Mouse (Mus musculus): Measurements from ENCODE around the gene Nipal4.

The Nipal4 gene

DNA sequence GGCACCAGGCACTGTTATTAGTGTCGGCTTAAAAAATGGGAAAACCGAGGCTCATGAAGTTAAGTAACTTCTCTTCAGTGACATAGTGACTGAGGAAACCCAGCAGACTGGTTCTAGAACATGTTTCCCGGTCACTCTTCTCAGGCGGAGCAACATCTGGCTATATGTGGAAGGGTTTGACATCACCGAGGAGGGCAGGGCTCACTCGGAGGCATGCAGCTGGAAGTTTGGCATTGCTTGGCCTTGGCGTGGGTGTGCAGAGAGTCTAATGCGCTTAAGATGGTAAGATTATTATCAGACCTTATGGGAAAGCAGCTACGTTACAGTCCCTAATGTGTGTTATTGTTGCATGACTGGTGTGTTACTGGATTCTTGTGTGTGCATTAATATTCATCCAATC lies 5.8 kb upstream of the Nipal4 start:
- in situ Hi-C loops (cut with MboI; ENCODE audit: unreplicated experiment in 2 of 2), result no loop called here

DNA sequence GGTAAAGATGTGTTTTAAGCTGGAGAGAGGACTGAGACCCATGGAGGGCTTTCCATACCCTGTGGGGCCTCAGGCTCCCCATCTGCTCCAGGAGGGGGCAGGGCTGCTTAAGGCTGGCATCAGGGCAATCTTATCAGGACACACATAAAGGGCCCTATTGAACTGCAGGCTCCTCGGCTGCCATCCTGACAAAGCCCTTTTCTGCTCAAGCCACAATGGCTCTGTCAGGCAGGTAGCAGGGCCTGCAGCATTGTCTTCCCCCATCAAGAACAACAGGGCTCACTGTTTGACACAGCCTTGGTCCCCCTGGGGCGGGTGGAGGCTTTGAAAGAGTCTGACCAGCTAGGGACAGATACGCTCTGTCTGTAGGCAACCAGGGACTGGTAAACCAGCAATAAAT lies 3.6 kb upstream of the Nipal4 start:
- in situ Hi-C loops (cut with MboI; ENCODE audit: unreplicated experiment in 2 of 2), result no loop called here

DNA sequence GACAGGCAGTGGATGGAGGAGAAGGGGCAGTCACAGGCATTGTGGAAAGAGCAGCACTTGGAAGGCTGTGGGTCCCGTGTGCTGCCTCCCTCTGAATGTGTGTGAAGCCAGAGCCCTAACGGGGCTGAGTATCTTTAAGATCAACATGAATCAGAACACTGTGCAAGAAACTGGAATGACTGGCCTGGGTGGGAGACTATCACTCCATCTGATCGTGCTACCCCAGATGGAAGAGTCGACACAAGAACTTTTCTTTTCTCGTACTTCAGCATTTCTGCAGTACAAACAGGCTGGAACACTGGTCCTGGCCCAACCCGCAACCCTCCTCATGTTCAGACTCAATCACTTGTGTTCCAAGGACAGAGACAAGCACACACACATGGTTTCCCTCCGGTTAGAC lies 2.2 kb upstream of the Nipal4 start:
- in situ Hi-C loops (cut with MboI; ENCODE audit: unreplicated experiment in 2 of 2), result no loop called here

- in situ Hi-C loops (cut with MboI; ENCODE audit: unreplicated experiment in 2 of 2), result no loop called here
Observed at GRCm38 (mm10) chr11:46157462-46157861, 8.8 kb downstream of the Nipal4 start.

DNA sequence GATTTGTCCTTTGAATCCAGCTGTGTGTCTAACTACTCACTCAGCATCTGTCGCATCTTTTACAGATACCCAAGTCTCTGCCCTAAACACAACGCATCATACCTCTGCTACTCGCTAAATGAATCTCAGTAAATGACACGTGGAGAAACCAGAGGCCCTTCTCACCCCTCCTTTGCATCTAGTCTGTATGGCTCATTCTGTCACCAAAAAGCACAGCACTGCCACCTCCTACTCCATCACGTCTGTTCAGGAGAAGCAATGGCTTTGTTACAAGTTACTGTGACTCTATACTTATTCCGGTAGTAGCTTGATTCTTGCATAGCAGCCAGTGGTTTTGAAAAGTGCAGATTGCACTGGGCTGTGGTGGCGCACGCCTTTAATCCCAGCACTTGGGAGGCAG lies 9.4 kb downstream of the Nipal4 start:
- in situ Hi-C loops (cut with MboI; ENCODE audit: unreplicated experiment in 2 of 2), result no loop called here

DNA sequence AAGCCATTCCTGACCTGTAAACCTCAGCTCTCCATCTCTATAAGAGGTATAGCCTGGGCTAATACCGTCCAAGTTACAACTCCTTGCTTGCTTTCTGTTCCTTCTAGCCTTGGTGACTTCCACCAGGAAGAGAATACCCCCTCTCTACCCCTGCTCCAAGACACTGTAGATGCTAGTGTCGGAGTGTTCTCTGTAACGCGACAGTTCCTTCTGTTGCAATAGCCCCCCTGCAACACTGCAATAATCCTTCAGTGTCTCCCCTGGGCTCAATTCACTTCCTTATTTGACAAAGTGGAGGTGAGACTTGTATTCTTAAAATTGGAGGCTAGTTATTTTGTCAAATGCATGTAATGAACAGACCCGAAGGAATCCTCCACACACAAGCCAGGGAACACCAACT lies 19.7 kb downstream of the Nipal4 start:
- in situ Hi-C loops (cut with MboI; ENCODE audit: unreplicated experiment in 2 of 2), result no loop called here

GRCm38 (mm10) chr11:46145163-46145875 lies 21.0 kb downstream of the Nipal4 start:
- in situ Hi-C loops (cut with MboI; ENCODE audit: unreplicated experiment in 2 of 2), result no loop called here

DNA sequence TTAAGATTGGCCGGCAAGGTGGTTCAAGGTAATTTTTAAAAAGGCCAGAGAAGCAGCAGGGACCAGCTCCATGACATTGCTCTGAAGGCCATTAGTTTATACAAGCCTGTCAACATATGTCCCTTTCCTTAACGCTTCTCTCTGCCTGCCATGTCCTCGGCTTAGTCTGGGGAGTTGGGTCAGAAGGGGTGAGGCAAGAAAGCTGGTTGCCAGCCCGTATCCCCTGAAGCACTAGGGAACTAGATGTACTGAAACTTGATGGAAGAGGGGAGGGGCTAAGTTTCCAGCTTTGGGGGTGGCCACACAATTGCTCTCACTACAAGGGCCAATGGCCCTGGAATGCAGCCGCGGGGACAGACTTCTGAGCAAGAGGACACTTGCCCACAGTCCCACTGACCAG lies 23.0 kb downstream of the Nipal4 start:
- in situ Hi-C loops (cut with MboI; ENCODE audit: unreplicated experiment in 2 of 2), result no loop called here

DNA sequence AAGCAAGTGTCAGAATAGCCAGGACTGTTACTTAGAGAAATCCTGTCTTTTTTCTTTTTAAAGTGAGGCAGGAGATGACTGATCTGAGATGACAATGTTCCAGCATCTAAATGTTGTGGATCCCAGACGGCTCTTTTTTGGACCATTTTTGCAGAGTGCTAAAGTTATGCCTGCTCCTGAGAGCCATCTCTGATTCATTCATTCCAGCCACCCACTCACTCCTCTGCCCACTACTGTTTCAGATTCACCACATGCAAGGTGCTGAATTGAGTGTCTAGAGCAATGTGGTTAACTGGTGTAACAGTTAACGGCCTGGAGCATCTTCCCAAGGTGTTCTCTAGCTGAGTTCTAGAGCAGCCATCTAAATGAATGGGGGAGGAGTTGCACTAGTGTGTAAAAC lies 31.4 kb downstream of the Nipal4 start:
- in situ Hi-C loops (cut with MboI; ENCODE audit: unreplicated experiment in 2 of 2), result loop anchor here in 1 of 2 experiments (5.0 kb wide), 1 partner anchor 77 kb away; no protein-coding TSS in a partner anchor

DNA sequence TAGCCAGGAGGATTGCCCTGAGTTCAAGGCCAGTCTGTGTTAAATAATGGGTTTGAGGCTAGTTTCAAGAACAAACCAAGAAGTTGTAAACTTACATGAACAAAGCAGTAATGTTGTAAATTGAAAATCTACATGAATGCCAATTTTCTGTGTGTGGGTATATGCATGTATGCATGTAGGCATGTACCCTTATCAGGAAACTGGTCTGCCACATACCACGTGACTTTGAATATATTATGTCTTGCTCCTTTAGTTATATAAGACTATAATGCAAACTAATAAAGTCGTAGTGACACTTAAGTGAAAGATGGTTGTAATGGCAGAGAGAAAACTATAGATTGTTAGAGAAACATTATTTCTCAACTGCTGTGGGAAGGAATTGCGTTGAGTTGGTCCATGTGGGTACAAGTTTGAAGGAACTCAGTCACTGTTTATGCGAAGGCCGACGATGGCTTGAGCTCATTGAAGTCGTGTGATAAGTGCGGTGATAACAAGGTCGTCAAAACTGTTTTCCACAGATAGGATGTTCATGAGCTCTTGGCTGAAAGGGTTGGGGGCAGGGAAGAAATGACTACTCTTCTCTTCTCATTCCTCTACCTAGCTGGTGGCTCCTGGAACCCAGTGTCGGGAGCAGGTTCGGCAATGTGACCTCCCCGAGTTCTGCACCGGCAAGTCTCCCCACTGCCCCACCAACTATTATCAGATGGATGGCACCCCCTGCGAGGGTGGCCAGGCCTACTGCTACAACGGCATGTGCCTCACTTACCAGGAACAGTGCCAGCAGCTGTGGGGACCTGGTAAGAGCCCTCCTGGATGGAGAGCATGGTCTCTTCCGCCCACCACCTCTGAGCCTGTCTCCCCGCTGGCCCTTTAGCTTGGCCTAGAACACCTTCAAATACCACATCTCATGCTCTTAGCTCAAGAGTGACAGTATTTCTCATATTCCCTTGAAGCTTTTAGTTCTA lies 35.0 kb downstream of the Nipal4 start:
- in situ Hi-C loops (cut with MboI; ENCODE audit: unreplicated experiment in 2 of 2), result loop anchor here in 1 of 2 experiments (5.0 kb wide), 1 partner anchor 81 kb away; no protein-coding TSS in a partner anchor

- in situ Hi-C loops (cut with MboI; ENCODE audit: unreplicated experiment in 2 of 2), result loop anchor here (5.0 kb wide), 3 partner anchors 71 to 171 kb away; partner anchors contain the start of genes Thg1l (in 2 of the 2), Adam19 (in 1 of the 2) and Gm12166 (in 1 of the 2)
Observed at GRCm38 (mm10) chr11:46128548-46128945, 37.8 kb downstream of the Nipal4 start.

GRCm38 (mm10) chr11:46127621-46128547 lies 38.4 kb downstream of the Nipal4 start:
- in situ Hi-C loops (cut with MboI; ENCODE audit: unreplicated experiment in 2 of 2), result loop anchor here (5.0 kb wide), 3 partner anchors 71 to 171 kb away; partner anchors contain the start of genes Thg1l (in 2 of the 2), Adam19 (in 1 of the 2) and Gm12166 (in 1 of the 2)

GRCm38 (mm10) chr11:46126827-46127410 lies 39.4 kb downstream of the Nipal4 start:
- in situ Hi-C loops (cut with MboI; ENCODE audit: unreplicated experiment in 2 of 2), result loop anchor here (5.0 kb wide), 3 partner anchors 70 to 170 kb away; partner anchors contain the start of genes Thg1l (in 2 of the 2), Adam19 (in 1 of the 2) and Gm12166 (in 1 of the 2)

GRCm38 (mm10) chr11:46126317-46126716 lies 40.0 kb downstream of the Nipal4 start:
- in situ Hi-C loops (cut with MboI; ENCODE audit: unreplicated experiment in 2 of 2), result loop anchor here (5.0 kb wide), 3 partner anchors 69 to 169 kb away; partner anchors contain the start of genes Thg1l (in 2 of the 2), Adam19 (in 1 of the 2) and Gm12166 (in 1 of the 2)

DNA sequence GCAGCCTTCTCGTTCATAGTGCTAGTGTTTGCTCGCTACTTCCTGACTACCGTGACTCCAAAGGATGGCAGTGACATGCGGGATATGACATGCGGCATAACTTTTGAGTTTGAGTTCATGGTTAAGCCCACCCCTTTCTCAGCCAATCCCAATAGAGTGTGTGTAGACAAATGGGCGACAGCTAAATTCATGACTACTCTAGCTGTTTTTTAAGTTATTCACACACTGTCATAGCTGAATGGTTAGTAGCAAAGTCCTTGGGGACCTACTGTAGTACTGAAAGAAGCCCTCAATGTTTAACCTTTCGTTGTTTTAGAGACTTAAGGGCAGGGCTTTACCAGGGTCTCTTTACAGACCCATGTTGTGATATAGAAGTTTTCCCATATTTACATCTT lies 40.5 kb downstream of the Nipal4 start:
- in situ Hi-C loops (cut with MboI; ENCODE audit: unreplicated experiment in 2 of 2), result loop anchor here (5.0 kb wide), 3 partner anchors 69 to 169 kb away; partner anchors contain the start of genes Thg1l (in 2 of the 2), Adam19 (in 1 of the 2) and Gm12166 (in 1 of the 2)

GRCm38 (mm10) chr11:46125093-46125834 lies 41.0 kb downstream of the Nipal4 start:
- in situ Hi-C loops (cut with MboI; ENCODE audit: unreplicated experiment in 2 of 2), result loop anchor here (5.0 kb wide), 3 partner anchors 68 to 168 kb away; partner anchors contain the start of genes Thg1l (in 2 of the 2), Adam19 (in 1 of the 2) and Gm12166 (in 1 of the 2)

GRCm38 (mm10) chr11:46123328-46123866 lies 42.9 kb downstream of the Nipal4 start:
- in situ Hi-C loops (cut with MboI; ENCODE audit: unreplicated experiment in 2 of 2), result no loop called here

DNA sequence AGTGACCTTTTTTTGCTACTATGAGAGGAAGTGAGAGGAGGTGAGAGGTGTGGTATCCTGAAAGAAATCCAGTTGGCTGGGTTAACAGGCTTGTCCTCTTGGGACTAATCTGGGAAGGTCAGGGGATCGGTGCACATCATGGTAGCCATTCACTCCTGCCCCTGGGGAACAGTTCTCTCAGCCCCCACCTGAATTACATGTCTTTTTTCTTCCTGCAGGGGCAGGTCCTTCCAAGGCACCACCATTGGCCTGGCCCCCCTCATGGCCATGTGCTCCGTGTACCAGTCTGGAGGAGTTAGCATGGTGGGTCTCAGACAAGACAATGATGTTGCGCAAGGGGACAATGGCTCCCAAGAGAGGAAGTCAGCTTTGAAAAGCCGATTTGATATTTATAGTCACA lies 43.4 kb downstream of the Nipal4 start:
- in situ Hi-C loops (cut with MboI; ENCODE audit: unreplicated experiment in 2 of 2), result no loop called here

All from v-Abl transformed pro-B cells (cell line).